Mouse (Mus musculus): ENCODE results near the gene Ltb.

The Ltb gene

GRCm38 (mm10) chr17:35193881-35194843, at the start of gene Ltb:
Gene Ltb, plus strand, starts transcription at chr17:35194439.
- no peak for DNase-seq (ENCODE audit: low spot score in 2 of 2)

DNA sequence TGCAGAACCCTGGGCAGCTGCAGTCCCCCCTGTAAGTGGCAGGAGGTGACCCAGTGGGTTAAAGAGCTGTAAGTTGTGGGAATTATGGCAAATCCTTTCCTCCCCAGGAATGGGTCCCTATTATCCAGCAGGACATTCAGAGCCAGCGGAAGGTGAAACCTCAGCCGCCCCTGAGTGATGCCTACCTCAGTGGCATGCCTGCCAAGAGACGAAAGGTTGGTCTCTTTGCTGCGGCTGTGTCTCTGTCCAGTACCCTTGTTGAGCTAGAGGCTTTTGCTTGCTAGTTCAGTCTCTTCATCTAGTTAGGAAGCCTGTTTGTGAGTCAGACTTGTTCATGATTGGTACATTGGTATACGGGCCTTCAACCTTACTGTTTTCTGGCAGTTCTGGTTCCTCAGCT, 48.1 kb upstream of the Ltb start:
- no peak for DNase-seq (ENCODE audit: low spot score in 2 of 2)

DNA sequence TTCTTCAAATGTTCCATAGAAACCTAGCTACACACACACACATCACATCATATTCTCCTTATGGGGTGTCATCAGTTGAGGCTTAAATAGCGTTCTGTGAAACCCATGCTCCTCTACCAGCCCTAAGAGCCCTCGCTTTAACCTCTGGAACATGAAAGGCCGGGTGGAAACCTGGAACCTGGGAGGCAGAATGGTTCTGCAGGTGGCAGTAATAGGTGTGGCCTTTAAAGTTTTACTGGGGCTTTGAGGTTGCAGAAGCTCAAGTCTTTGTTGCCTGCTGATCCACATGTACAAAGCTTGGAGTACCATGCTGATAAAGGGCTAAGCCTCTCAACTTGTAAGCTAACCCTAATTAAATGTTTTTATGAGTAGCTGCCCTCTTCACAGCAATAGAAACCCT, 46.9 kb upstream of the Ltb start:
- no peak for DNase-seq (ENCODE audit: low spot score in 2 of 2)

GRCm38 (mm10) chr17:35147922-35148639, 46.2 kb upstream of the Ltb start:
- DNase-seq (ENCODE audit: low spot score in 2 of 2): no peak

DNA sequence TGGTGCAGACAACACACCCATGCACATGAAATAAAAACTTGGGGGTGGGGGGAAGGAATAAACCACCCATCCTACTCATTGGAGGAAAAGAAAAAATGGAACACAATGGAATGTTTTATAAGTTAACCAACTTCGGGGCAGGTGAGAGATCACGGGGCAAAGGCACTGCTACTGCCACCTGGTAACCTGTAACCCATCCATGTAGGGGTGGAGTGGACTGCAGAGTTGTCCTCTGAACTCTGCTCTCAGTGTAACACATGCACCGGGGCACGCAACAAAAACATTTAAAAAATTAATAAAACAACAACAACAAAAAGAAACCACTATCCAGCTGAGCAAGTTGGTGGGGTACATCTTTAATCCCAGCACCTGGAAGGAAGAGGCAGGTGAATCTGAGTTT, 42.1 kb upstream of the Ltb start:
- DNase-seq (ENCODE audit: low spot score in 2 of 2): no peak

- no peak for DNase-seq (ENCODE audit: low spot score in 2 of 2)
Measured at GRCm38 (mm10) chr17:35153077-35153476, 41.2 kb upstream of the Ltb start.

DNA sequence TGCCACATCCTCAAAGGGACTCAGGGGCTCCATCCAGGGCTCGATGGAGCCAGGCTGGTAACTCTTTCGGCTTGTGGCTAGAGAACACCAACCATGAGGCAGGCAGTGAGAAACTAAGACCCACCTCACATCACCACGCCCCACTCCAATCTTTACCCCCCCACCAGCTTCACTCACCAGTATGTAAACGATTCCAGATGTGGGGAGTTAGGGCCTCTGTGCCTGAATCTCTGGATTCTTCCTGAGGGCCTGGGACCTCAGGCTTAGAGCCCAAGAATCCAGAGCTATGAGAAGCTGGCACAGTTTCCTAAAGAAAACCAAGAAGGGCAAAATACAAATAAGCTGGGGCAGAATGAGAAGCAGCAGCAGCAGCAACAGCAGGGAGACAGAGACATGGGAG, 40.3 kb upstream of the Ltb start:
- DNase-seq (ENCODE audit: low spot score in 2 of 2): no peak

DNA sequence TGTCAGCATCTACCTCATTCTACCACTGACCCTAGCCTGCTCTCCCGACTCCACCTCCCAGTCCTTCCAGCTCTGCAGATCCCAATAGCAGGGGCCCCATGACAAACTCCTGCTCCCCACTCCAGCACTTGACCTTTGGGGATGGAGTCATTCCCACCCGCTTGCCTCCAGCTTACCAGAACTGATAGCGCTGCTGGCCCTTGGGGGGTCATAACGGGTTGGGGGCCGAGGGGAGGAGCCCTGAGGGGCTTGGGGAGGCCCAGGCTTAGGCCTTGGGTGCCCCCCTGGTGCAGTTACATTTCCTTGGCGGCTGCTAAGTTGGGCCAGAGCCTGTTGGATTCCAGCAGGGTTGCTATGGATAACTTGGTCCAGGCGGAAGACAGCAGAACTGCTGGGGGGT, 39.6 kb upstream of the Ltb start:
- no peak for DNase-seq (ENCODE audit: low spot score in 2 of 2)

DNA sequence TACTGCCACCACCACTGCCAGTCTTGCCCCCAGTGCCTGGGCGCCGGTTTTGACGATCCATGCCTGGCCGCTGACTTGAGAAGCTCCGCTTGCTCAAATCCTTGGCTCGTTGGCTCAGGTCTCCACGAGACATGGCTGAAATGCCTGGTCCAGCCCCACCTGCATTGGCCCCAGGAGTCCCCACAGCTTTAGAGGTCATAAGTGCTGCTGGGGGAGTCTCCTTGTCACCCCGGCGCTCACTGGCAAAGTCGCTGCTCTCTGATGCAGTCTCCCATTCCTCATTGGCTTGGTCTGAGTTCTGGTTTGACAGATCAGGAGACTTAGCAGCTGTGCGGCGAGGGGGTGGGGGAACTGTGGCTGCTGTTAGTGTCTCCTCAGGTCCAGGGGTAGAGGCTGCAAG, 38.8 kb upstream of the Ltb start:
- DNase-seq (ENCODE audit: low spot score in 2 of 2): no peak

- no peak for DNase-seq (ENCODE audit: low spot score in 2 of 2)
Measured at GRCm38 (mm10) chr17:35156461-35157200, 37.6 kb upstream of the Ltb start.

DNA sequence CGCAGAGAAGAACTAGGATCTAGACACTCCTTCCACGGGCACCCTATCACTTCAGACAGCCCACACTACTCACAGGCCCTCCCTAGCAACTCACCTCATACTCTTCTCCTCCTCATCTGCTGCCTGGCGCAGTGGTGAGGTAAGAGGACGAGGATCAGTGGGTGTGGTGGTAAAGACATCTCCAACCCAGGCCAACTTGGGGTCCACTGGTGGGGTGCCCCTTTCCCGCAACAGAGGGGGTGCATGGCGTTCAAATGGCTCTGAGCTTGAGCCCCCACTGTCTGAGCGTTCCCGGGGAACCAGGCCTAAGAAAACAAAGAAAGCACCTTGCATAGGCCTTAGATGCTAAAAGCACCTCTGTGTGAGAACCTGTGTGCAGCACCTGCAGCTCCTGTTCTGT, 37.0 kb upstream of the Ltb start:
- DNase-seq (ENCODE audit: low spot score in 2 of 2): no peak

DNA sequence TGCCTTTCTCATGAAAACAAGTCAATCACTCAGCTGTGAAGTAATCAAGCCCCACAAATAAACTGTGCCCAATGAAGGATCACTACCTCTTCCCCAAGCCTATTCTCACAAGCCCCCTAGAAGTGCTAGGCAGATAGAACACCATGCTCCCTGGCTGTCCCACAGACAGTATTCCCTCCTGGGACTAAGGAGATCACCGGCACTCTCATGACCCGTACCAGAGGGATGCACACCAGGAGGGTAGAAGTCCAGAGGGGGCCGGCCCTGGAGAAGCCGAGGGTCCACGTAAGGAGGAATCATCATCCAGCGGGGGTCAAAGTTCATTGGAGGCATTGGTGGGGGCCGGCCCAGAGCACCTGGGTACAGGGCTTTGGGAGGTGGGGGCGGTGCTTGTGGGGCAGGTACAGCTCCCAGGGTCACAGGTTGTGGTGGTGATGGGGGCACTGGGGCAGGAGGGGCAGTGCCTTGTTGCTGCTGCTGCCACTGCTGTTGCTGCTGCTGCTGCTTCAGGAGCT, 36.5 kb upstream of the Ltb start:
- DNase-seq (ENCODE audit: low spot score in 2 of 2): no peak

DNA sequence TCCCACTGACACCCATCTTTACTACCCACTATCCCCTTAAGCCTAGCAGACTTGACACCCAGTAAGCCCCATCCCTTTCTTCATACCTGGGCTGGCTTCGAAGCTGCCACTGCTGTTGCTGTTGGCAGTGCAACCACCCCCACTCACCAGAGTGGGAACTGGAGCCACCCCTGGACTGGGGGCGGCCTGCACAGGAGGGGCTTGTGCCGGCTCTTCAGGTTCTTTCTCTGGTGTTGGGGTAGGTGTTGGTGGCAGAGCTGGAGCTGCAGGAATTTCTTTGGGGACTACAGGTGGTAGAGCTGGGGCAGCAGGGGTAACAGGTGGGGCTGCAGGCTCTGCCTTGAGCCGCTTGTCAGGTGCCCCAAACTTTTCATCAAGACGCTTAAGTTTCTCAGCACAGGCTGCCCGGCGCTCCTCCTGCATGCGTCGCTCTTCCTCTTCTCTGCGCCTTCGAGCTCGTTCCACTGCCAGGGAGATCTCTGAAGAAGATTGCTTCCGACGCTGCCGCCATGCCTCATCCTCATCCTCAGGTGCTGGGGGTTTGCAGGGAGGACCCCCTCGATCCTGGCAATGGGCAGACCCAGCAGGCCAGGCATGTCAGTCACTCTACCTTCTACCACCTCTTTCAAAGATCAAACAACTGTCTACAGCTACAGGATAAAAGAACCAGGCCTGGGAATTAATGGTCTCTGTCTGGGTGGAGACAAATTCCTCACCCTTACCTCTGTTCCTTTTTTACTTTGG, 35.2 kb upstream of the Ltb start:
- DNase-seq (ENCODE audit: low spot score in 2 of 2): no peak

DNA sequence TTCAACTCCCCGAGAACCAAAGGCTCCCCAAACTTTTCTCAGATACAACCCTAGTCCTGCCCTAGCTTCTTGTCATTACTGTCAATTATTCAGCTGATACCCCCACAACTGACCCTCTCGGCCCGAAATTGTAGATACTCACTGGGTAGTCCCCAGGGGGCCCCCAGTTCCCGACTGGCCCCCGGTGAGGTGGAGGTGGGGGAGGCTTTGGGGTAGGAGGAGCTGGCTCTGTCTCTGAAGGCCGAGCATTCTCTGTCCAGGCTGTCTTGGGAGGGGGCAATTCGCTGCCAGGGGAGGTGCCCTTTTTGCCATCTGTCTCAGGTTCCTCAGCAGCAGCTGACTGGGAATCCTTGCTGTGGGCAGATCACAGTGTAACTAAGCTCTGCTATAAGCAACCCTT, 34.6 kb upstream of the Ltb start:
- DNase-seq (ENCODE audit: low spot score in 2 of 2): no peak

GRCm38 (mm10) chr17:35161421-35161820, 32.8 kb upstream of the Ltb start:
- DNase-seq (ENCODE audit: low spot score in 2 of 2): no peak

GRCm38 (mm10) chr17:35162121-35162520, 32.1 kb upstream of the Ltb start:
- no peak for DNase-seq (ENCODE audit: low spot score in 2 of 2)

DNA sequence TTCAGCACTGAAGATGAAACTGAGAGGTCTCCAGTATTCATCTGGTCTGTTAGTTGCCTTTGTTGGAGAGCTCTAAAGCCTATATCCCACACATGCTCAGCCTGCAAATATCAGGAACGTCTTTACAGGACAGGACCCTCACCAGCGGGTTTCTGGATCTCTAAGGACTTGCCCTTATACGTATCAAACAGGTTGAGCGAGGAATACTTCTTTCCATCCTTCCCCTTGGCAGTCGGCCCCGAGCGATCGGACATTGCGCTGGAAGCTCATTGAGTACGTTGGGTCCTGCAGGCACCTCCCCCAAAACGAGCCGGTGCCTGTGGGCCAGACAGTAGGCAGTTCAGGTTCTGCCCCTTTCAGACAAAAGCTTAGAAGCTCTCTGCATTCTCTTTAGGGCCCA, 31.5 kb upstream of the Ltb start:
- DNase-seq (ENCODE audit: low spot score in 2 of 2): no peak

GRCm38 (mm10) chr17:35163326-35164081, 30.7 kb upstream of the Ltb start:
- DNase-seq (ENCODE audit: low spot score in 2 of 2): no peak

DNA sequence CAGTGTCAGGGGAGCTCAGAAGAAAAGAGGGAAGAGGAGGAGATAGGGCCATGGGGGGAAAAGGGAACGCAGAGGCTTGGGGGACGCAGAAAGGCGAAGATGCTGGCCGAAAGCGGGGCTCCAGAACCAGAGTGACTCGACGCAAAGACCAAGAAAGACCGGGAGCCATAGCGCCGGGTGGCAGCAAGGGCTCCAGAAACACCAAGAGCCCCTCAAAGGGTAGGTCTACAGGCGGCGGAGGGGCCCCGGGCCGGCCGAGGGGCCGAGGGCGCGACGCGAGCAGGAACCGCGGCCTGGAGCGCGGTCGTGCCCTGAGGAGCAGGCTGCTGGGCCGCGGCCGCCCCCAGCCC, 30.0 kb upstream of the Ltb start:
- DNase-seq (ENCODE audit: low spot score in 2 of 2): no peak

- peak; percentile 99 for DNase-seq (ENCODE audit: low spot score in 2 of 2)
Measured at GRCm38 (mm10) chr17:35164568-35165450, 29.4 kb upstream of the Ltb start, which contains the start of gene Prrc2a. Gene Prrc2a, minus strand, starts transcription at chr17:35164897.
